Mouse (Mus musculus): ENCODE results near the gene Pwwp2a.

- no peak for TF ChIP-seq CTCF (IDR thresholded peaks at IDR 0.05; ENCODE audit: borderline replicate concordance, control insufficient read depth, extremely low read depth, insufficient read depth, low read length, poor library complexity)
- no peak for TF ChIP-seq POLR2A (IDR thresholded peaks at IDR 0.05; ENCODE audit: control insufficient read depth, extremely low read depth, insufficient read depth, low read length, poor library complexity)
Measured at GRCm38 (mm10) chr11:43633658-43634401, 48.0 kb upstream of the Pwwp2a start.

Measured in thymus, adult 2 months (tissue).